Mouse (Mus musculus) neural tube, postnatal 0 days (tissue): Measurements from ENCODE around the gene Phactr4. TPM values are rescaled to one million over a fixed set of nuclear protein-coding genes. Genes with fewer than 3 reads are reported as not detected.

Experiments
- microRNA-seq: library from miRNA; unstranded; fragments of <30 nt; microRNA quantifications from one replicate; pipeline ENCODE4, GENCODE M21; 2016
- polyA plus RNA-seq: library from polyadenylated mRNA; unstranded; fragments of >200 nt; fragmentation: Nextera tagmentation; extraction: Ambion mirVana; gene quantifications from 2 replicates; pipeline ENCODE4 v1.2.1, GENCODE M21; 2015

Gene Phactr4
- 4.2 and 5.4 TPM in 2 replicates for polyA plus RNA-seq

GRCm38 (mm10) chr4:132421923-132422782, at the start of gene Phactr4:
Phactr4 (minus strand) TSS chr4:132422489.

GRCm38 (mm10) chr4:132463430-132464254, 41.4 kb upstream of the Phactr4 start, which contains the start of gene Med18:
Med18 (minus strand) TSS chr4:132463921.

GRCm38 (mm10) chr4:132353481-132353885, 68.8 kb downstream of the Phactr4 start, which contains the start of gene Rcc1:
Rcc1 (minus strand) TSS chr4:132353605.

GRCm38 (mm10) chr4:132329115-132329834, 93.0 kb downstream of the Phactr4 start, which contains the start of gene Trnau1ap:
Trnau1ap (minus strand) TSS chr4:132329538.

Small RNAs within 50 kb of the gene (microRNA-seq; reads per million reads assigned to microRNA genes)
- not detected for gene Gm25707

Other genes with a start within 250 kb of the Phactr4 start
- 63.8 and 68.9 TPM in 2 replicates for gene Ythdf2, start 210.2 kb downstream of the Phactr4 start, polyA plus RNA-seq
- 22.1 and 28.6 TPM in 2 replicates for gene Gmeb1, start 160.9 kb downstream of the Phactr4 start, polyA plus RNA-seq
- 31.2 and 32.7 TPM in 2 replicates for gene Taf12, start 148.1 kb downstream of the Phactr4 start, polyA plus RNA-seq
- gene Rab42, start 119.1 kb downstream of the Phactr4 start, polyA plus RNA-seq, result 6.8 and 7.2 TPM in 2 replicates
- gene Trnau1ap, start 93.0 kb downstream of the Phactr4 start, polyA plus RNA-seq, result 66.7 and 68.6 TPM in 2 replicates
- 17.7 and 18.7 TPM in 2 replicates for gene Rcc1, start 68.9 kb downstream of the Phactr4 start, polyA plus RNA-seq
- 11.6 and 13.3 TPM in 2 replicates for gene Med18, start 41.4 kb upstream of the Phactr4 start, polyA plus RNA-seq
- 20.9 and 21.0 TPM in 2 replicates for gene Sesn2, start 88.0 kb upstream of the Phactr4 start, polyA plus RNA-seq
- 1,673 and 1,697 TPM in 2 replicates for gene Atpif1, start 111.2 kb upstream of the Phactr4 start, polyA plus RNA-seq
- gene Dnajc8, start 113.1 kb upstream of the Phactr4 start, polyA plus RNA-seq, result 134 and 151 TPM in 2 replicates
- 0.74 and 1.0 TPM in 2 replicates for gene Ptafr, start 141.6 kb upstream of the Phactr4 start, polyA plus RNA-seq
- gene Eya3, start 216.5 kb upstream of the Phactr4 start, polyA plus RNA-seq, result 6.5 and 6.9 TPM in 2 replicates